Mouse (Mus musculus) cortical plate, adult 2 months (tissue): ENCODE results near the gene Il10. TPM values are rescaled to one million over a fixed set of nuclear protein-coding genes. Genes with fewer than 3 reads are reported as not detected.
"Not testable (repeated sequence)": the region's sequence is repeated elsewhere in the genome, so short reads cannot be mapped to it uniquely, and the experiment has no call there.

Source experiments
- H3K27ac ChIP-seq: fragments of 200-500 bp; 2 replicates; pipeline ENCODE4 v1.5.1; 2012; ENCODE audit warnings: low read length, control low read depth, inconsistent platforms; ENCODE audit not compliant: insufficient read depth
- H3K4me1 ChIP-seq: fragments of 200-500 bp; 2 replicates; pipeline ENCODE4 v1.6.1; 2011; ENCODE audit warnings: low read length; ENCODE audit not compliant: control insufficient read depth, insufficient read depth
- H3K4me3 ChIP-seq: fragments of 200-500 bp; 2 replicates; pipeline ENCODE4 v1.5.1; 2011; ENCODE audit warnings: mild to moderate bottlenecking, low read length, control low read depth; ENCODE audit not compliant: insufficient read depth
- CTCF ChIP-seq: fragments of 200-500 bp; IDR thresholded peaks from 2 replicates; pipeline ENCODE4 v1.5.1; 2011; ENCODE audit warnings: mild to moderate bottlenecking, control low read depth, low read length; ENCODE audit not compliant: insufficient read depth; ENCODE audit errors: extremely low read depth
- POLR2A ChIP-seq: fragments of 200-500 bp; IDR thresholded peaks from 2 replicates; pipeline ENCODE4 v1.6.1; 2011; ENCODE audit warnings: mild to moderate bottlenecking, low read length, control low read depth; ENCODE audit not compliant: insufficient read depth; ENCODE audit errors: extremely low read depth
- polyA plus RNA-seq: library from polyadenylated mRNA; depleted of rRNA; stranded (reverse); fragments of >200 nt; gene quantifications from 2 replicates; pipeline ENCODE4 v1.2.3, GENCODE M21; 2012

The Il10 gene
- polyA plus RNA-seq, 1 experiment: not detected

DNA sequence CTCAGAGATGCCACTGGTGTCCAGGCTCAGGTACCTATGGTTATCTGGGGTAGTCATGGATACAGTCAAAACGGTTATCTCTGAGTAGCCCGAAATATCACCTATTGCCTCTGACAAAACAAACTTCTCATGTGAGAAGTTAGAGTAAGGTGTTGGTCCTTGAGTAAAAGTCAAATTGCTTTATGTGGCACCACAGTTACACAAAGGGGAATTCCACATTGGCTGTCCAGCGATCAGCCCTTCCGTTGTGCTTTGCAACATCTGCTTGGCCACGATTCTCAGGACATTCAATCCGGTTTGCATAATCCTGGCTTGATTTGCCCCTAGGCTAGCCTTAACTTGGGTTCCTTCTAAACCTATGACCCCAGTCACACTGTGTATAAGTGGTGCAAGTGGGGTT lies 4.4 kb upstream of the Il10 start:
- H3K4me3 ChIP-seq: no peak overlapping the region
- H3K4me1 ChIP-seq: no peaks in the 10 kb centered on the region; the same call in 1 of the 2 replicates
- no peak overlapping the region for H3K27ac ChIP-seq
- no peak for TF ChIP-seq CTCF
- TF ChIP-seq POLR2A: no peak

GRCm38 (mm10) chr1:131015879-131016278 lies 3.8 kb upstream of the Il10 start:
- TF ChIP-seq CTCF (no peak), POLR2A (no peak)

GRCm38 (mm10) chr1:131020425-131021310 lies 1.0 kb downstream of the Il10 start:
- no peak for TF ChIP-seq CTCF
- TF ChIP-seq POLR2A: no peak

More at GRCm38 (mm10) chr1:131015879-131016278, 3.8 kb upstream of the Il10 start:
- H3K27ac ChIP-seq: no peak overlapping the region
- no peak overlapping the region for H3K4me3 ChIP-seq
- no peaks in the 10 kb centered on the region; the same call in 1 of the 2 replicates for H3K4me1 ChIP-seq

DNA sequence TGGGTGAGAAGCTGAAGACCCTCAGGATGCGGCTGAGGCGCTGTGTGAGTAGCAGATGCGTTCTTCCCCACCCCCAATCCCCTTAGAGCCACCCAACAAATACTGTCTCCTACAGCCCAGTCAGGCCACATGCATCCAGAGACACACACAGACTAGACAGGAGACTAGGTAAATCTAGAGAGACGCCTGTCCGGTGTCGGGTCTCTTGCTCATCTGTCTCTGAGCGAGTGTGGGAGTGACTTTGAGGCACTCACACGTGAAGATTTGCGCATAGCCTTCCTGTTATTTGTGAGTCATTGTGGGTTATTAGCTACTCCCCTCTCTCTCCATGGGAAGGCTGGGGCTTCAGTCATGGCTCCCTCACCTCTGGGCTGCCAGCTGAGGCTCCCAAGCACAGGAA lies 1.8 kb downstream of the Il10 start:
- Histone ChIP-seq H3K4me3 (no peak overlapping the region), H3K27ac (no peak overlapping the region), H3K4me1 (no peaks in the 10 kb centered on the region; the same call in 1 of the 2 replicates)
- no peak for TF ChIP-seq POLR2A
- TF ChIP-seq CTCF: no peak

More at GRCm38 (mm10) chr1:131020425-131021310, 1.0 kb downstream of the Il10 start:
- Histone ChIP-seq H3K4me1 (no peaks in the 10 kb centered on the region; the same call in 1 of the 2 replicates), H3K4me3 (no peak overlapping the region), H3K27ac (no peak overlapping the region)

GRCm38 (mm10) chr1:131021900-131022590 lies 2.4 kb downstream of the Il10 start:
- no peak overlapping the region for H3K4me3 ChIP-seq
- TF ChIP-seq POLR2A: no peak
- TF ChIP-seq CTCF: no peak
- H3K4me1 ChIP-seq: no peaks in the 10 kb centered on the region; the same call in 1 of the 2 replicates
- H3K27ac ChIP-seq: no peak overlapping the region

DNA sequence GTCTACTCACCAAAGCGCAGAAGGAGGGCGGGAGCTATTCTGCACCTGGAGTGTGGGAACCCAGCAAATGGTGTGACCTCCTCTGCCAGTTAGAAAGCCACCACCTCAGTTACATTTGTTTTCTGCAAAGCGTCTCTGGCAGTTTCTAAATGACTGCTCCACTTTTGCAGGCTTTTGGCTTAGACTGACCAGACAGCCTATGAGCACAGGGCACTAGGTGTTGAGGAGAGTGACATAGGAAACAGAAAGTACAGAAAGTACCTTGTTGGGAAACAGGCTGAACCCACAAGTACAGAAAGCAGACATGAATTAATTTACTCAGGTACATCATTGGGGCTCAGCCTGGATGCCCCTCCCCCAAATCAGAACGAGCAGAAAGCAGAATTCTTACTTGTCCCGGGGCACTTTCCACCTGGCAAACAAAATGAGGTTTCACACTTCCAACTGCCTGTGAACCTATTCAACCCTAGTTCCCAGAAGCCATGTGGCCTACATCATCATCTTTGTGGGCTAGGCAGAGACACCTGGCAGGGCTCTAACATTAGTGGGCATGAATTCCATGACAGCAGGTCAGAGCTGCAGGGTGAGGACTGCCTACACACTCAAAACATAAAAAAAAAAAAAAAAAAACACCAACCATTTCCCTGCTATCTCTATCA lies 3.1 kb downstream of the Il10 start:
- H3K27ac ChIP-seq: no peak overlapping the region
- no peaks in the 10 kb centered on the region; the same call in 1 of the 2 replicates for H3K4me1 ChIP-seq
- no peak overlapping the region for H3K4me3 ChIP-seq
- TF ChIP-seq CTCF (no peak), POLR2A (no peak)

DNA sequence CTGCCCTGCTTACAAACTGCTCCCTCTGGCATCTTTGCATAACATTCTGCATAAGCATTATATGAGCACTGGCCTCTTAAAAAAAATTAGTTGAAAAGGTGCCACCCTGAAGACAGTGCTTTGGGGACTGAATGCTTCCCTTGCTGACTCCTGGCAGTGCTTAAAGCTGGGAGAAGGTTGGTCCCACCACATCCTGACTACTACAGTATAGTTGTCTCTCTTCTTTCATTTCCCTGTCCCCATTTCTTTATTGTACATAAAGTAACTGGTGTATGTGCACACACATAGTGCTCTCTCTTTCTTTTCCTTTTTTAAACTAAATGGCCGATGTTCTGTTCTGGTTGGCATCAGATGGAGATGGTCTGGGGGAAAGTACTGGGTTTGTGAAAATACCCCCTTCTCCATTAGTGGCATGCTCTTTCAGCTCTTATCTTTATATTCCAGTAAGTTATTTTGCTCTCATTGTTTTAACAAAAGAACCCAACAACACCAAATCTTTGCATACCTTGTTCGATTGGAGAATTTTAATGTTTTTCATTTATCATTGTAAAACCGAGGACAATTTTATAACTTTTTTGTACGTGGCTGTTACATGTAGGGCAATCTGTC lies 3.7 kb downstream of the Il10 start:
- H3K4me1 ChIP-seq, H3K4me3 ChIP-seq, H3K27ac ChIP-seq: not testable (repeated sequence)

DNA sequence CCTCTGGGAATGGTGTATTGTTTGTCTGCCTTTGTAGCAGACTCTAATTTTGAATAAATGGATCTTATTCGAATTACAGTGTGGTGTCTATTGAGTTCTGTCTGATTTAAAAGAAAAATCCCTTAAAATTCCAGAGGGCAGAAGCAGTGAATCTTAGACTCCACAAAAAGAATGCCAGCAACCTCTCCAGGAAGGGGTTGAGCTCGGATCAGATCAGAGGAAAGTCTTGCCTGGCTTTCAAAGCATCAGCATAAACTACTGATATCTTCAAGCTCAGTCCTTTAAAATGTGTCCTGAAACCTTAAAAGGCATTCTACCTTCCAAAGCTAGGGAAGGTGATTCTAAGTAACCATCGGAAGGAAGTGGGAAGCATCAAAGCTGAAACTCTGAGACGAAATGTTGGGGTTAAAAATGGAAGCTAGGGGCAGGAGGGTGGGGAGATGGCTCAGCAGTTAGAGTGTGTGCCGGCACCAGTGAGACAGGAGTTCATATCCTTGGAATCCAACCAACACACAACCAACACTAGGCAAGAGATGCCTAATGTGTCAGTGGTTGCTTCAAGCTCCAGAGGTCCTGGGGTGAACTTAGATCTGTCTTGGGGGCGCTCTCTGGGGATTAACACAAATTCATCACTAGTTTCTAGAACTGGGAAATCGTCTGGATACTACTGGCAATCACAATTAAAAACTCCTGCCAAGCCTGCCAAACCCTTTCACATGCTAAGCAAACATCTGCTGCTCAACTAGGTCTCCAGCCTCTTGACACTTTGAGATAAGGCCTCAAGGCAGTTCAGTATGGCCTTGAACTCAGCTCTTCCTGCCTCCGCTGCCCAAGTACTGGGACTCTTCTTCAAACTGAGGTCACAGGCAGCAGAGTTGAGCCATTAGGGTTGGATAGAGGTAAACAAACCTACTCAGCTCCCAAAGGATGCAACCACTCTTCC lies 5.5 kb downstream of the Il10 start:
- Histone ChIP-seq H3K27ac (no peak overlapping the region), H3K4me3 (no peak overlapping the region), H3K4me1 (no peaks in the 10 kb centered on the region)
- TF ChIP-seq CTCF (no peak), POLR2A (no peak)
